Mouse (Mus musculus) E14TG2a.4 (cell line): ENCODE results near the gene C8b.

ENCODE experiments used
- CTCF ChIP-seq: conservative IDR thresholded peaks from 2 replicates; pipeline ENCODE4 v1.5.1; 2014; ENCODE audit warnings: low read length
- NANOG ChIP-seq: IDR thresholded peaks from 2 replicates; pipeline ENCODE4 v1.6.1; 2014; ENCODE audit warnings: borderline replicate concordance, low read length, mixed read lengths

GRCm38 (mm10) chr4:104842204-104842603 is 76.1 kb downstream of the C8b start:
- no peak for TF ChIP-seq CTCF
- no peak for TF ChIP-seq NANOG
